8 mouse cellular contexts compared by ENCODE assay signal in the genomic region with DNA sequence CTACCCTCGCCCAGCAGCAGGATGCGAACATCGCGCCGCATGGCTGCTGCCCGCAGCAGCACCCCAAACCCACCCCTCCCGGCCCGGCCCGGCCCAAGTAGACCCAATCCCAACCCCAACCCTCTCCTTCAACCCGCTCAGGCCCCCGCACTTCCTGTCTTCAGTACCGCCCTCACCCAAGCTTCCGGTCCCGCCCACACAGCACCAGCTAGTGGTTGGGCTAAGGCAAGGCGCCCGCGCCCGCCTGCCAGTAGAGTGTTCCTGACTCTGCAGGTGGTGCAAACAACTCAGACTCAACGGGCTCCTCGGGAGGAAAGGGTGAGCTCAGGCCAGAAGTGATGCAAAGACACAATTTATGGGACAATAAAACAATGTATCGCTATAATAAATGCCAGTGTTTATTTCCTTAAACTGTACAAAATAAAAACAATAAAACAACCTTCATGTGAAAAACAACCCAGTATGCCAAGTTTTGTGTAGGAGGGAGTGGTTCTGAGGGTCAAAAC. TPM values are rescaled to one million over a fixed set of nuclear protein-coding genes. Genes with fewer than 3 reads are reported as not detected.
DNase-seq lines count a peak whose midpoint lies in the region; ATAC-seq and TF ChIP-seq lines count a peak whose summit lies in the region.

A gene (minus strand): TSS at position 456 of the 506 bp plus-strand sequence.

- H3K4me3 ChIP-seq in brown adipose tissue, adult 24 weeks (ENCODE audit: insufficient read depth, low read depth, low read length), result peak within 1 kb of the TSS; percentile 83
- peak within 1 kb of the TSS; percentile 76 to 91 for H3K4me3 ChIP-seq in heart, embryonic 14.5 days (ENCODE audit: control insufficient read depth in 1 of 2, insufficient read depth in 1 of 2, low read depth in 1 of 2, low read length in 2 of 2)
- peak within 1 kb of the TSS; percentile 70 to 75 for H3K4me3 ChIP-seq in liver, embryonic 14.5 days (ENCODE audit: insufficient read depth in 1 of 2, low read depth in 2 of 2, low read length in 2 of 2)
- peak within 1 kb of the TSS; percentile 93 for H3K4me3 ChIP-seq in neural tube, embryonic 11.5 days (ENCODE audit: low read depth, low read length)
- H3K4me3 ChIP-seq in stomach, postnatal 0 days (ENCODE audit: low read depth, low read length), result peak within 1 kb of the TSS; percentile 83

- no peak for TF ChIP-seq EP300 in liver, embryonic 14.5 days (IDR thresholded peaks at IDR 0.05; ENCODE audit: low read depth)
- no peak for TF ChIP-seq EP300 in stomach, postnatal 0 days (optimal IDR thresholded peaks at IDR 0.05)

- peak; percentile 97 for DNase-seq in CD4-positive, CD25-positive, alpha-beta regulatory T cell, adult 2 months (ENCODE audit: low read depth, low spot score)
- peak; percentile 78 for DNase-seq in fibroblast of lung, adult 2 months (ENCODE audit: low read depth)
- DNase-seq in kidney, postnatal 25 days, result peak; percentile 97 to 98
- peak; percentile 87 to 89 (median 89) for DNase-seq in liver, embryonic 14.5 days (ENCODE audit: low read depth in 3 of 3, low spot score in 3 of 3)
- DNase-seq in neural tube, embryonic 11.5 days (ENCODE audit: low spot score), result peak; percentile 91
- DNase-seq in stomach, postnatal 0 days (ENCODE audit: low spot score), result peak; percentile 98

- no peaks in the 10 kb centered on the region for H3K9me3 ChIP-seq in heart, embryonic 14.5 days (ENCODE audit: control insufficient read depth, low read length)
- no peaks in the 10 kb centered on the region for H3K9me3 ChIP-seq in liver, embryonic 14.5 days (ENCODE audit: control insufficient read depth, low read length)
- H3K9me3 ChIP-seq in neural tube, embryonic 11.5 days (ENCODE audit: control insufficient read depth, low read length), result no peaks in the 10 kb centered on the region
- no peaks in the 10 kb centered on the region for H3K9me3 ChIP-seq in stomach, postnatal 0 days (ENCODE audit: control insufficient read depth, low read length)

- TF ChIP-seq CTCF in liver, embryonic 14.5 days (IDR thresholded peaks at IDR 0.05; ENCODE audit: low read depth), result peak; percentile 89
- peak; percentile 83 for TF ChIP-seq CTCF in stomach, postnatal 0 days (IDR thresholded peaks at IDR 0.05; ENCODE audit: low read depth)

- peak within 1 kb of the TSS; percentile 88 for H3K4me2 ChIP-seq in heart, embryonic 14.5 days (ENCODE audit: low read length)
- peak within 1 kb of the TSS; percentile 85 for H3K4me2 ChIP-seq in liver, embryonic 14.5 days (ENCODE audit: low read depth)
- peak within 1 kb of the TSS; percentile 89 for H3K4me2 ChIP-seq in neural tube, embryonic 11.5 days (ENCODE audit: low read depth)
- H3K4me2 ChIP-seq in stomach, postnatal 0 days (replicated peaks; ENCODE audit: low read depth), result peak within 1 kb of the TSS; percentile 92

- H3K9ac ChIP-seq in heart, embryonic 14.5 days (ENCODE audit: low read length), result peak within 1 kb of the TSS; percentile 96
- H3K9ac ChIP-seq in liver, embryonic 14.5 days (replicated peaks), result peak within 1 kb of the TSS; percentile 74
- peak within 1 kb of the TSS; percentile 81 for H3K9ac ChIP-seq in neural tube, embryonic 11.5 days (ENCODE audit: low read length)
- peak within 1 kb of the TSS; percentile 86 for H3K9ac ChIP-seq in stomach, postnatal 0 days (ENCODE audit: low read length)

- ATAC-seq in heart, embryonic 14.5 days (ENCODE audit: insufficient number of reproducible peaks, insufficient read depth, low FRiP score, low read depth), result peak; percentile 92
- ATAC-seq in liver, embryonic 14.5 days (ENCODE audit: insufficient read depth), result peak; percentile 93
- ATAC-seq in neural tube, embryonic 11.5 days (ENCODE audit: insufficient read depth, low FRiP score, low TSS enrichment), result peak; percentile 92
- ATAC-seq in stomach, postnatal 0 days (ENCODE audit: low FRiP score, low TSS enrichment), result peak; percentile 94

- H3K36me3 ChIP-seq in heart, embryonic 14.5 days (ENCODE audit: control insufficient read depth, insufficient read depth, low read length), result peaks cover 50% of the 10 kb centered on the region
- H3K36me3 ChIP-seq in liver, embryonic 14.5 days (replicated peaks; ENCODE audit: control insufficient read depth, insufficient read depth, low read depth), result peaks cover 28% of the 10 kb centered on the region
- peaks cover 19% of the 10 kb centered on the region for H3K36me3 ChIP-seq in neural tube, embryonic 11.5 days (ENCODE audit: control insufficient read depth, insufficient read depth, low read length)
- H3K36me3 ChIP-seq in stomach, postnatal 0 days (ENCODE audit: control insufficient read depth, insufficient read depth, low read length), result peaks cover 24% of the 10 kb centered on the region

- H3K4me1 ChIP-seq in brown adipose tissue, adult 24 weeks (ENCODE audit: control insufficient read depth, insufficient read depth, insufficient read length, low read length), result peaks cover 7% of the 10 kb centered on the region
- peaks cover 5 to 15% of the 10 kb centered on the region in 2 experiments for H3K4me1 ChIP-seq in heart, embryonic 14.5 days (ENCODE audit: control insufficient read depth in 2 of 2, insufficient read depth in 2 of 2, low read length in 2 of 2)
- H3K4me1 ChIP-seq in liver, embryonic 14.5 days (replicated peaks; ENCODE audit: control insufficient read depth in 2 of 2, insufficient read depth in 2 of 2, low read length in 1 of 2), result peaks cover 13 to 15% of the 10 kb centered on the region in 2 experiments
- H3K4me1 ChIP-seq in neural tube, embryonic 11.5 days (ENCODE audit: control insufficient read depth, insufficient read depth, low read length), result peaks cover 8% of the 10 kb centered on the region; the same call in 1 of the 2 replicates
- no peaks in the 10 kb centered on the region; the same call in 1 of the 2 replicates for H3K4me1 ChIP-seq in stomach, postnatal 0 days (replicated peaks; ENCODE audit: control insufficient read depth, insufficient read depth)

- H3K27me3 ChIP-seq in heart, embryonic 14.5 days (ENCODE audit: control insufficient read depth, insufficient read depth, low read length), result no peaks in the 10 kb centered on the region
- no peaks in the 10 kb centered on the region for H3K27me3 ChIP-seq in liver, embryonic 14.5 days (ENCODE audit: control insufficient read depth, insufficient read depth, low read length)
- H3K27me3 ChIP-seq in neural tube, embryonic 11.5 days (ENCODE audit: control insufficient read depth, insufficient read depth, low read length), result no peaks in the 10 kb centered on the region
- H3K27me3 ChIP-seq in stomach, postnatal 0 days (ENCODE audit: control insufficient read depth, insufficient read depth, low read length), result no peaks in the 10 kb centered on the region

- WGBS in heart, embryonic 14.5 days, result 2% methylated on average over 14 of the region's 21 CpGs
- under 1% methylated on average over 21 of the region's 21 CpGs for WGBS in liver, embryonic 14.5 days (ENCODE audit: insufficient replicate concordance)
- whole genome bisulfite sequencing in neural tube, embryonic 11.5 days, result 1% methylated on average over 18 of the region's 21 CpGs
- WGBS in stomach, postnatal 0 days, result under 1% methylated on average over 20 of the region's 21 CpGs

- peak within 1 kb of the TSS; percentile 70 for H3K27ac ChIP-seq in brown adipose tissue, adult 24 weeks (replicated peaks; ENCODE audit: low read depth, low read length)
- H3K27ac ChIP-seq in heart, embryonic 14.5 days (replicated peaks in 1 of 2; ENCODE audit: control insufficient read depth in 1 of 2, insufficient read depth in 1 of 2, low read depth in 2 of 2, low read length in 2 of 2), result peak within 1 kb of the TSS; percentile 28 to 89
- H3K27ac ChIP-seq in liver, embryonic 14.5 days, result peak within 1 kb of the TSS; percentile 43
- peak within 1 kb of the TSS; percentile 60 for H3K27ac ChIP-seq in neural tube, embryonic 11.5 days (ENCODE audit: low read depth, low read length)
- H3K27ac ChIP-seq in stomach, postnatal 0 days (replicated peaks), result peak within 1 kb of the TSS; percentile 87

RNA-seq across cellular contexts. Expression of the gene that starts here (rescaled TPM):
- polyA plus RNA-seq in brown adipose tissue, adult 24 weeks (2012; ENCODE audit: insufficient read depth, insufficient read length, missing spikeins), result 69.0 and 72.5 TPM in 2 replicates
- 11.5 and 12.7 TPM in 2 replicates for polyA plus RNA-seq in heart, embryonic 14.5 days (2014; fragmentation: Nextera tagmentation; extraction: Ambion mirVana)
- polyA plus RNA-seq in liver, embryonic 14.5 days (2012; rRNA removed), result 33.3 and 34.7 TPM in 2 replicates
- 4.2 and 5.3 TPM in 2 replicates for polyA plus RNA-seq in liver, embryonic 14.5 days (2014; fragmentation: Nextera tagmentation; extraction: Ambion mirVana)
- 8.6 and 10.5 TPM in 2 replicates for polyA plus RNA-seq in neural tube, embryonic 11.5 days (2014; fragmentation: Nextera tagmentation; extraction: Ambion mirVana)
- polyA plus RNA-seq in stomach, postnatal 0 days (2015; fragmentation: Nextera tagmentation; extraction: Ambion mirVana), result 10.7 and 13.2 TPM in 2 replicates

Comparison
In these comparisons a context has a peak if more than half of its experiments do, and no peak if none do; other contexts are left out.
1. Peak in every context shown above with its lines: DNase-seq, ATAC-seq, H3K4me3 ChIP-seq and H3K27ac ChIP-seq.